Mouse (Mus musculus): ENCODE results near the gene Cul9. TPM values are rescaled to one million over a fixed set of nuclear protein-coding genes. Genes with fewer than 3 reads are reported as not detected.

The Cul9 gene
- 5.6 and 6.4 TPM in 2 replicates for polyA plus RNA-seq (2015; fragmentation: Nextera tagmentation; extraction: Ambion mirVana)

- peak within 1 kb of the TSS; percentile 70 for H3K27ac ChIP-seq (ENCODE audit: low read length)
- H3K27me3 ChIP-seq (ENCODE audit: control insufficient read depth, insufficient read depth, low read length), result no peaks in the 10 kb centered on the region
- H3K4me3 ChIP-seq (ENCODE audit: low read length), result peak within 1 kb of the TSS; percentile 78
- peak; percentile 75 for ATAC-seq (replicated peaks; ENCODE audit: extremely low read depth, insufficient read depth, low FRiP score)
- WGBS, result 3% methylated on average over 49 of the region's 49 CpGs
- peak within 1 kb of the TSS; percentile 89 for H3K9ac ChIP-seq (ENCODE audit: low read length)
- H3K36me3 ChIP-seq (ENCODE audit: control insufficient read depth, insufficient read depth), result peaks cover 28% of the 10 kb centered on the region
- H3K9me3 ChIP-seq (replicated peaks; ENCODE audit: control insufficient read depth, low read length), result no peaks in the 10 kb centered on the region
- H3K4me2 ChIP-seq (ENCODE audit: low read depth, low read length), result peak within 1 kb of the TSS; percentile 91
- peaks cover 17% of the 10 kb centered on the region for H3K4me1 ChIP-seq (ENCODE audit: control insufficient read depth, insufficient read depth, low read length)
Observed at GRCm38 (mm10) chr17:46545813-46546564, at the start of gene Cul9. Gene Cul9, minus strand, starts transcription at chr17:46546388.

DNA sequence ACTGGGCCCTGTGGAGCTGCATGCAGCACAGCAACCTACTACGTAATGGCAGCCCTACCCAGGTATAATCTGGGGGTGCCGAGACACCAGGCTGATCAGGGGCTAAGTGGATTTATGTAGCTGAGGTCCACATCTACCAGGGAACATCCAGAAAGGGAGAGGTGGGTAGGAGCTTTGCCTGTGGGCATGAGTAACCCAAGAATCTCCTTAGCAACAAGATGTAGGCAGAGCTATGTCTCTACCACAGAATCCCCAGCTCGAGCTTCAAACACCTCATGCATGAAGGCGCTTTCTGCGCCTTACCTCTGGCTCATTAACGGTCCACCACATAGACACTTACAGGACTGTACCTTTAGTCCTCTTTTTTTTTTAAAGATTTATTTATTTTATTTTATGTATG, 49.1 kb upstream of the Cul9 start:
- Histone ChIP-seq H3K27ac (ENCODE audit: low read length) (no peak overlapping the region), H3K9me3 (replicated peaks; ENCODE audit: control insufficient read depth, low read length) (no peaks in the 10 kb centered on the region), H3K9ac (ENCODE audit: low read length) (no peak overlapping the region), H3K36me3 (ENCODE audit: control insufficient read depth, insufficient read depth) (no peaks in the 10 kb centered on the region), H3K27me3 (ENCODE audit: control insufficient read depth, insufficient read depth, low read length) (no peaks in the 10 kb centered on the region), H3K4me2 (ENCODE audit: low read depth, low read length) (no peak overlapping the region), H3K4me1 (ENCODE audit: control insufficient read depth, insufficient read depth, low read length) (peaks cover 12% of the 10 kb centered on the region), H3K4me3 (ENCODE audit: low read length) (no peak overlapping the region)
- ATAC-seq (replicated peaks; ENCODE audit: extremely low read depth, insufficient read depth, low FRiP score), result no peak
- WGBS, result 83% methylated on average over 6 of the region's 6 CpGs

GRCm38 (mm10) chr17:46594606-46595005, 48.4 kb upstream of the Cul9 start:
- no peak overlapping the region for H3K4me2 ChIP-seq (ENCODE audit: low read depth, low read length)
- H3K27ac ChIP-seq (ENCODE audit: low read length), result peak overlapping the region; percentile 44
- no peaks in the 10 kb centered on the region for H3K9me3 ChIP-seq (replicated peaks; ENCODE audit: control insufficient read depth, low read length)
- peak overlapping the region; percentile 27; the same call in 1 of the 2 replicates for H3K9ac ChIP-seq (ENCODE audit: low read length)
- peaks cover 12% of the 10 kb centered on the region for H3K4me1 ChIP-seq (ENCODE audit: control insufficient read depth, insufficient read depth, low read length)
- no peak overlapping the region for H3K4me3 ChIP-seq (ENCODE audit: low read length)
- no peaks in the 10 kb centered on the region for H3K27me3 ChIP-seq (ENCODE audit: control insufficient read depth, insufficient read depth, low read length)
- H3K36me3 ChIP-seq (ENCODE audit: control insufficient read depth, insufficient read depth), result peaks cover 6% of the 10 kb centered on the region; the same call in 1 of the 2 replicates
- WGBS, result 31% methylated on average over 9 of the region's 9 CpGs
- ATAC-seq (replicated peaks; ENCODE audit: extremely low read depth, insufficient read depth, low FRiP score), result no peak

- WGBS, result 87% methylated on average over 4 of the region's 4 CpGs
- no peaks in the 10 kb centered on the region for H3K27me3 ChIP-seq (ENCODE audit: control insufficient read depth, insufficient read depth, low read length)
- no peak for ATAC-seq (replicated peaks; ENCODE audit: extremely low read depth, insufficient read depth, low FRiP score)
- no peak overlapping the region for H3K4me2 ChIP-seq (ENCODE audit: low read depth, low read length)
- H3K4me1 ChIP-seq (ENCODE audit: control insufficient read depth, insufficient read depth, low read length), result peaks cover 12% of the 10 kb centered on the region
- no peak overlapping the region for H3K27ac ChIP-seq (ENCODE audit: low read length)
- no peak overlapping the region for H3K9ac ChIP-seq (ENCODE audit: low read length)
- no peaks in the 10 kb centered on the region for H3K9me3 ChIP-seq (replicated peaks; ENCODE audit: control insufficient read depth, low read length)
- peaks cover 10% of the 10 kb centered on the region; the same call in 1 of the 2 replicates for H3K36me3 ChIP-seq (ENCODE audit: control insufficient read depth, insufficient read depth)
- no peak overlapping the region for H3K4me3 ChIP-seq (ENCODE audit: low read length)
Observed at GRCm38 (mm10) chr17:46593124-46593523, 46.9 kb upstream of the Cul9 start.

GRCm38 (mm10) chr17:46591406-46591805, 45.2 kb upstream of the Cul9 start:
- Histone ChIP-seq H3K27ac (ENCODE audit: low read length) (no peak overlapping the region), H3K4me1 (ENCODE audit: control insufficient read depth, insufficient read depth, low read length) (peaks cover 12% of the 10 kb centered on the region), H3K4me2 (ENCODE audit: low read depth, low read length) (no peak overlapping the region), H3K4me3 (ENCODE audit: low read length) (no peak overlapping the region), H3K9ac (ENCODE audit: low read length) (no peak overlapping the region), H3K27me3 (ENCODE audit: control insufficient read depth, insufficient read depth, low read length) (no peaks in the 10 kb centered on the region), H3K9me3 (replicated peaks; ENCODE audit: control insufficient read depth, low read length) (no peaks in the 10 kb centered on the region), H3K36me3 (ENCODE audit: control insufficient read depth, insufficient read depth) (peaks cover 10% of the 10 kb centered on the region; the same call in 1 of the 2 replicates)
- ATAC-seq (replicated peaks; ENCODE audit: extremely low read depth, insufficient read depth, low FRiP score), result no peak
- 71% methylated on average over 19 of the region's 19 CpGs for WGBS

DNA sequence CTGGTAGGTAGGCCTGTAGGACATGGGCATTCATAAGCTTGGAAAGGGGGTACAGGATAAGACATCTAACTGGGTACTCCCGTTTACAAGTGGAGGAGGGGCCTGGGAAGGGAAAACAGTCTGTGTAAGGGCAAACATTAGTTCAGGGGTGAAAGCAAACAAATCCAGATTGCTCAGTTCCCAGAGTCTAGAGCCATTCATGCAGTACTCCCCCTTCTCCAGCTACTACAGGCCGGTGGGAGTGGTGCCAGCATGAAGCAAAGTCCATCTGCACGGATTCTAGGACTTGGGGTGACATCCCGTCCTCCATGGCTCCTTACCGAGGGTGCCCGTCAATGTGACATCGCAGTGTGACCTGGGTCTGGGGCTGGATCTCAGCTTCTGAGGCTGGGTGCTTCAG, 44.3 kb upstream of the Cul9 start:
- peaks cover 15% of the 10 kb centered on the region for H3K36me3 ChIP-seq (ENCODE audit: control insufficient read depth, insufficient read depth)

GRCm38 (mm10) chr17:46589635-46590314, 43.6 kb upstream of the Cul9 start:
- ATAC-seq (replicated peaks; ENCODE audit: extremely low read depth, insufficient read depth, low FRiP score), result no peak
- no peaks in the 10 kb centered on the region for H3K9me3 ChIP-seq (replicated peaks; ENCODE audit: control insufficient read depth, low read length)
- no peaks in the 10 kb centered on the region for H3K27me3 ChIP-seq (ENCODE audit: control insufficient read depth, insufficient read depth, low read length)
- H3K9ac ChIP-seq (ENCODE audit: low read length), result no peak overlapping the region
- H3K4me2 ChIP-seq (ENCODE audit: low read depth, low read length), result no peak overlapping the region
- H3K4me3 ChIP-seq (ENCODE audit: low read length), result no peak overlapping the region
- no peak overlapping the region for H3K27ac ChIP-seq (ENCODE audit: low read length)
- H3K36me3 ChIP-seq (ENCODE audit: control insufficient read depth, insufficient read depth), result peaks cover 17% of the 10 kb centered on the region
- H3K4me1 ChIP-seq (ENCODE audit: control insufficient read depth, insufficient read depth, low read length), result peaks cover 8% of the 10 kb centered on the region
- WGBS, result 87% methylated on average over 16 of the region's 16 CpGs

More for the DNA sequence above, 44.3 kb upstream of the Cul9 start:
- Histone ChIP-seq H3K27ac (ENCODE audit: low read length) (no peak overlapping the region), H3K9me3 (replicated peaks; ENCODE audit: control insufficient read depth, low read length) (no peaks in the 10 kb centered on the region), H3K4me3 (ENCODE audit: low read length) (no peak overlapping the region), H3K27me3 (ENCODE audit: control insufficient read depth, insufficient read depth, low read length) (no peaks in the 10 kb centered on the region), H3K4me1 (ENCODE audit: control insufficient read depth, insufficient read depth, low read length) (peaks cover 12% of the 10 kb centered on the region), H3K9ac (ENCODE audit: low read length) (no peak overlapping the region), H3K4me2 (ENCODE audit: low read depth, low read length) (no peak overlapping the region)
- no peak for ATAC-seq (replicated peaks; ENCODE audit: extremely low read depth, insufficient read depth, low FRiP score)
- WGBS, result 86% methylated on average over 7 of the region's 7 CpGs

- Histone ChIP-seq H3K9ac (ENCODE audit: low read length) (no peak overlapping the region), H3K36me3 (ENCODE audit: control insufficient read depth, insufficient read depth) (peaks cover 17% of the 10 kb centered on the region), H3K27me3 (ENCODE audit: control insufficient read depth, insufficient read depth, low read length) (no peaks in the 10 kb centered on the region), H3K4me2 (ENCODE audit: low read depth, low read length) (no peak overlapping the region), H3K4me3 (ENCODE audit: low read length) (no peak overlapping the region), H3K4me1 (ENCODE audit: control insufficient read depth, insufficient read depth, low read length) (0 out of 2 replicates have a peak, but pooled peaks cover 4% of the 10 kb centered on the region), H3K27ac (ENCODE audit: low read length) (no peak overlapping the region), H3K9me3 (replicated peaks; ENCODE audit: control insufficient read depth, low read length) (no peaks in the 10 kb centered on the region)
- ATAC-seq (replicated peaks; ENCODE audit: extremely low read depth, insufficient read depth, low FRiP score), result no peak
- 89% methylated on average over 6 of the region's 6 CpGs for WGBS
Observed at GRCm38 (mm10) chr17:46588913-46589312, 42.7 kb upstream of the Cul9 start.

DNA sequence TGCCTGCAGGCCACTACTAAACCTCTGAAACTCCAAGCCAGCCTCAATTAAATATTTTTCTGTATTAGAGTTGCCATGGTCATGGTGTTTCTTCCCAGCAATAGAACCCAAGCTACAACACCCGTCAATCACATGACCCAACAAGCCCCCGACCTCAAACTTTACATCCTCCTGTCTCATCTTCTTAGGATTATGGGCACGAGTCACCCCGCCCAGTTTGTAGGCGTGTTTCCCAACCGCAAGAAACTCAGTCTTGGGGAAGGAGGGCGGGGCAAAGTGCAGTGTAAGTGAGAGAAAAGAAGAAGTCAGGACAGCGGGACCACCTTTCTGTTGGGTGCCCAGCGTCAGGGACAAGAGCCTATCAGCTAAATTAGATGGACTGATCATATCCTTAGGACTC, 42.0 kb upstream of the Cul9 start:
- Histone ChIP-seq H3K4me3 (ENCODE audit: low read length) (no peak overlapping the region), H3K27ac (ENCODE audit: low read length) (no peak overlapping the region), H3K36me3 (ENCODE audit: control insufficient read depth, insufficient read depth) (peaks cover 17% of the 10 kb centered on the region), H3K9me3 (replicated peaks; ENCODE audit: control insufficient read depth, low read length) (no peaks in the 10 kb centered on the region), H3K9ac (ENCODE audit: low read length) (no peak overlapping the region), H3K4me2 (ENCODE audit: low read depth, low read length) (no peak overlapping the region), H3K27me3 (ENCODE audit: control insufficient read depth, insufficient read depth, low read length) (no peaks in the 10 kb centered on the region), H3K4me1 (ENCODE audit: control insufficient read depth, insufficient read depth, low read length) (0 out of 2 replicates have a peak, but pooled peaks cover 4% of the 10 kb centered on the region)
- 81% methylated on average over 9 of the region's 9 CpGs for WGBS
- no peak for ATAC-seq (replicated peaks; ENCODE audit: extremely low read depth, insufficient read depth, low FRiP score)
